Mouse (Mus musculus): ENCODE measurements around the gene 4921539E11Rik. TPM values are rescaled to one million over a fixed set of nuclear protein-coding genes. Genes with fewer than 3 reads are reported as not detected.

Gene 4921539E11Rik
- polyA plus RNA-seq, 1 experiment: not detected

DNA sequence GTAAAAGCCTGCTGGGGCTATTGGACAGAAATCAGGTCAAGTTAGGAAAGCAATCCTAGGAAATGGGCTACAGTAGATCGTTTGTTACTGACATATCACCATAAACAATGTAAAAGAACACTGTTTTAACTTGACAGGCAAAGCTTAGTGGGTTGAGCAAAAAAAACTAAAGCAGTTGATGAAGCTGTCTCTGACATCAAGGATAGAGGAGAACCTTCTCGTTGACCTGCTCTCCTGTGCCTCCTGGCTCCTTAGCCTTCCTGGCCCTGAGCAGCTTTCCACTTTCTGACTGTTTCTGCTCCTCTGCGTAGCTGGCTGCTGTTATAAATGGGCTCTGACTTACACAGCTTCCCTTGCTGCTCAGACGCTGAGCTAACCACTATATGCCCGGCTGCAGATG lies 27.3 kb downstream of the 4921539E11Rik start:
- H3K27ac ChIP-seq (ENCODE audit: control insufficient read depth, insufficient read depth, low read depth, low read length, poor library complexity): no peak overlapping the region
- H3K4me1 ChIP-seq (ENCODE audit: control insufficient read depth, insufficient read depth, low read length): no peaks in the 10 kb centered on the region
- no peak overlapping the region for H3K4me3 ChIP-seq (replicated peaks; ENCODE audit: control insufficient read depth, low read depth, low read length)
- TF ChIP-seq CTCF (IDR thresholded peaks at IDR 0.05; ENCODE audit: control insufficient read depth, insufficient read depth, low read length) (no peak), POLR2A (IDR thresholded peaks at IDR 0.05; ENCODE audit: borderline replicate concordance, control insufficient read depth, low read depth, low read length) (no peak)
- WGBS: 56% methylated on average over 5 of the region's 5 CpGs

DNA sequence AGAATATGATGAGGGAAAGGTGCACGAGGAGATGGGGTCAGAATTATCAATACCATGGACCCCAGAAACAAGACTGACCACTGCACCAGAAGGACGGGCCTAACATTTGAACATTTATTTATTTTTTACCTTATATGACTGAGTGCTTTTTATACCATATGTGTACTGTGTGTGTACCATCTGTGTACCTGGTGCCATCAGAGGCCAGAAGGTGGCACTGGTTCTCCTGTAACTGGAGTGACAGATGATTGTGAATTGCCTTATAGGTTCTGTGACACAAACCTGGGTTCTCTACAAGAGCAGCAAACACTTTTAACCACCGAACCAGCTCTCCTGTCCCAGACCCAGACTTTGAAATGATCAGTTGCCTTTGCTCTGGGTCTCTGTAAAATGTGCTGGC lies 31.8 kb downstream of the 4921539E11Rik start:
- H3K4me1 ChIP-seq (ENCODE audit: control insufficient read depth, insufficient read depth, low read length): no peaks in the 10 kb centered on the region
- H3K27ac ChIP-seq (ENCODE audit: control insufficient read depth, insufficient read depth, low read depth, low read length, poor library complexity): no peak overlapping the region
- H3K4me3 ChIP-seq (replicated peaks; ENCODE audit: control insufficient read depth, low read depth, low read length): no peak overlapping the region
- TF ChIP-seq POLR2A (IDR thresholded peaks at IDR 0.05; ENCODE audit: borderline replicate concordance, control insufficient read depth, low read depth, low read length) (no peak), CTCF (IDR thresholded peaks at IDR 0.05; ENCODE audit: control insufficient read depth, insufficient read depth, low read length) (no peak)
- WGBS: 71% methylated on average over 3 of the region's 3 CpGs

DNA sequence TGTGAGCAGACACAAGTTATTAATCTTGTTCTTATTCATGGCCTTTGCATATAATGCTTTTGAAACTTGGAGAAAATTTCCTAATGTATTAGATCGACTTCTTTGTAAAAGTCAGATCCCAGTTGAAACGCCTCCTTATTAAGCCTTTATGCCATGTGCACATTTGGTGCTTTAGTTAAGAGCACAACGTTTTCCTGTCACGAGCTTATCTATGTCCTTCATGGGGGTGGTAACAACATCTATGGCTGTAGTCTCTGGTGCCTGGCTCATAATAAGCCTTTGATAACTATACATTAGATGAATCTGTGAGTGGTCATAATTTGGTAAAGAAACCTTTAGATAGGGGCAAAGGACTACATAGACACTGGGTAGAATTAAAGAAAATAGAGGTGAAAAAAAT lies 36.8 kb downstream of the 4921539E11Rik start:
- TF ChIP-seq POLR2A (IDR thresholded peaks at IDR 0.05; ENCODE audit: borderline replicate concordance, control insufficient read depth, low read depth, low read length) (no peak), CTCF (IDR thresholded peaks at IDR 0.05; ENCODE audit: control insufficient read depth, insufficient read depth, low read length) (no peak)
- no peak overlapping the region for H3K4me3 ChIP-seq (replicated peaks; ENCODE audit: control insufficient read depth, low read depth, low read length)
- H3K4me1 ChIP-seq (ENCODE audit: control insufficient read depth, insufficient read depth, low read length): no peaks in the 10 kb centered on the region
- 60% methylated on average over 4 of the region's 4 CpGs for whole genome bisulfite sequencing
- H3K27ac ChIP-seq (ENCODE audit: control insufficient read depth, insufficient read depth, low read depth, low read length, poor library complexity): no peak overlapping the region

DNA sequence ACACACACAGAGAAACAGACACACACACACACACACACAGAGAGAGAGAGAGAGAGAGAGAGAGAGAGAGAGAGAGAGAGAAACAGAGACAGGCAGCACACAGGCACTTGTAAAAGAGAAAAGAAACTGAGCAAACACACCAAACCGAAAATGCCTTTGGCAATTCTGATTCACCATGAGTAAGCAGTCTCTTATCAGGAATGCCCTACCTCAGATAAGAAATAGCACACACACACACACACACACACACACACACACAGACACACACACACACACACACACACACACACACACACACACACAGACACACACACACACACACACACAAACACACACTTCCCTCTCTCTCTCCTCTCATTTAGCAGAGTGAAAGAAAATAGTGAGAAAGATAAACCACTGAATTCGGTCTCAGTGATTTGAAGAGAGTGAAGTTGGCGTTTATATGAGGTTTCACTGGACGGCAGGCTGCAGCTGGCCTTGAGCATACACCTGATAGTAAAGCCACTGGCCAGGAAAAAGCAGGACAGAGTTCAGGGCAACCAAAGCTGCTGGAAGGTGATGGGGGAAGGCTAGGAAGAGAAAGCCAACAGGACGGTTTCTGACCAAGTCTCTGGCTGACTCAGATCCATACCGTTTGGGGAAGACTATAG lies 41.1 kb downstream of the 4921539E11Rik start:
- no peaks in the 10 kb centered on the region for H3K4me1 ChIP-seq (ENCODE audit: control insufficient read depth, insufficient read depth, low read length)
- H3K27ac ChIP-seq (ENCODE audit: control insufficient read depth, insufficient read depth, low read depth, low read length, poor library complexity): no peak overlapping the region
- TF ChIP-seq CTCF (IDR thresholded peaks at IDR 0.05; ENCODE audit: control insufficient read depth, insufficient read depth, low read length): no peak
- H3K4me3 ChIP-seq (replicated peaks; ENCODE audit: control insufficient read depth, low read depth, low read length): no peak overlapping the region
- WGBS: 30% methylated on average over 6 of the region's 6 CpGs

DNA sequence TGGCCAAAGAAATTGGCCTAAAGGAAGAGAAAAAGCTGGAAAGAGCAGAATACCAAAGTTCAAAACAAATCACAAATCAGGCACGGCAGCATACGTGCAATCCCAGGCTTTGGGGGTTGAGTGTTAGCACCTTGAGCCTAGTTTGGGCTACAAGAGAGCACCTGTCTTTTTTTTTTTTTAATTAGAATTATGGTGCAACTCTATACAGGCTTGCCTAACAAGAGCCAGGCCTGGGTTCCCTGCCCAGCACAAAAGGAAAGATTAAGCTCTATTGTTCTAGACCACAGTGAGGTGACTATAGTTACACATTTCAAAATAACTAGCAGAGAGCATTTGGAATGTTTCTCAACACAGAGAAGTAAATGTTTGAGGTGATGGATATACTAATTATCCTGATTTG lies 42.9 kb downstream of the 4921539E11Rik start:
- TF ChIP-seq POLR2A (IDR thresholded peaks at IDR 0.05; ENCODE audit: borderline replicate concordance, control insufficient read depth, low read depth, low read length) (no peak), CTCF (IDR thresholded peaks at IDR 0.05; ENCODE audit: control insufficient read depth, insufficient read depth, low read length) (no peak)
- Histone ChIP-seq H3K4me1 (ENCODE audit: control insufficient read depth, insufficient read depth, low read length) (no peaks in the 10 kb centered on the region), H3K4me3 (replicated peaks; ENCODE audit: control insufficient read depth, low read depth, low read length) (no peak overlapping the region), H3K27ac (ENCODE audit: control insufficient read depth, insufficient read depth, low read depth, low read length, poor library complexity) (no peak overlapping the region)
- WGBS: 86% methylated on average over 2 of the region's 2 CpGs

DNA sequence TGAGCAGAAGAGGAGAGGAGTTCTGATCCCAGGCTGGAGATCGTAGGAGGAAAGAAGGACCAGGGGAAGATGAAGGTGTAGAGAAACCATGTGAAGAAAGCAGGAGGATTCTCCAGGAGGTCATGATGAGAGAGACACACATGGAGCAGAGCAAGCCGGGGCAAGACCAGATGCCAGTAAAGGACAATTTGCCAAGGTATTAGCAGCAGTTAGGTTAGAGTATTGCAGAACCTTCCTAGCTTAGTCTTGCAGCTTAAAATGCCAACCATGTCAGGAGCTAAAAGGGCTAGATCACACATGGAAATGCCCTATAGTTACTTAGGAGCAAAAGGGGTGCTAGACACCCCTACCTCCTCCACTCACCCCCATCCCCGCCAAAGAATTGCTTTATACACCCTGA lies 43.4 kb downstream of the 4921539E11Rik start:
- Histone ChIP-seq H3K4me1 (ENCODE audit: control insufficient read depth, insufficient read depth, low read length) (no peaks in the 10 kb centered on the region), H3K4me3 (replicated peaks; ENCODE audit: control insufficient read depth, low read depth, low read length) (no peak overlapping the region), H3K27ac (ENCODE audit: control insufficient read depth, insufficient read depth, low read depth, low read length, poor library complexity) (no peak overlapping the region)
- 83% methylated on average over 3 of the region's 3 CpGs for WGBS
- no peak for TF ChIP-seq POLR2A (IDR thresholded peaks at IDR 0.05; ENCODE audit: borderline replicate concordance, control insufficient read depth, low read depth, low read length)
- TF ChIP-seq CTCF (IDR thresholded peaks at IDR 0.05; ENCODE audit: control insufficient read depth, insufficient read depth, low read length): no peak

DNA sequence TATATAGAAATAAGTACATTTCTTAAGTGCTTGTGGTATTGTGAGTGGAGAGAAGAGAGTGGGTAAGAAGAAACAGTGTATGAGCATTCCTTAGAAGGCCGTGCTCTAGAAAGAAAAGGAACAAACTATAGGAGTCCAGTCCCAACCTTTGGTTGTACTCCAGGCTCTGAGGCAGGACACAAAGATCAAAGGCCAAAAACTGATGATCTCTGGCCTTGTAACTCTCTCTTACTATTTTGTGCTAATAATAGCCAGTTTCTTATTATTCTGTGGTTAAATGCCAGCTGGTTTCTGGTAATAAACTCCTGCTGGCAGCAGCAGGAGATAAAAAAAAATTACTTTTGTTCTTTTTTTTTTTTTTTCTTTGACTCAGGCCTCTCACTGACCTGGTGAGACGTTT lies 58.5 kb downstream of the 4921539E11Rik start:
- Histone ChIP-seq H3K4me1 (ENCODE audit: control insufficient read depth, insufficient read depth, low read length) (no peaks in the 10 kb centered on the region), H3K4me3 (replicated peaks; ENCODE audit: control insufficient read depth, low read depth, low read length) (no peak overlapping the region), H3K27ac (ENCODE audit: control insufficient read depth, insufficient read depth, low read depth, low read length, poor library complexity) (no peak overlapping the region)
- WGBS: 68% methylated on average over 2 of the region's 2 CpGs
- TF ChIP-seq POLR2A (IDR thresholded peaks at IDR 0.05; ENCODE audit: borderline replicate concordance, control insufficient read depth, low read depth, low read length) (no peak), CTCF (IDR thresholded peaks at IDR 0.05; ENCODE audit: control insufficient read depth, insufficient read depth, low read length) (no peak)

DNA sequence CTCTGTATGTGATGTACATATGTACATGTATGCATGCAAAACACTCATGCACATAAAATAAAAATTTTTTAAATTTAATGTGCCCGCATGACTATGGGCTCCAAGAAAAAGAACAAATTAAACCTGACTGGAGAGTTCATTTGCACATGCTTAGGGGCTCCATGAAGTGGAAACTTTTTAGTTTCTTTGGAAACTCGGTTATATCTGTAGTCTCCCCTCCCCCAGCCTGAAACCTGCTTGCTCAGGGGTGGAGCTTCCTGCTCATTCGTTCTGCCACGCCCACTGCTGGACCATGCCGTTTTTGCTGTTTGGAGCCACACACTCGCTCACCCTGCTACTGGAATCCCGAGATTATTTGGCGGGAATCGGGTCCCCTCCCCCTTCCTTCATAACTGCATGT lies 67.8 kb downstream of the 4921539E11Rik start:
- Histone ChIP-seq H3K4me1 (ENCODE audit: control insufficient read depth, insufficient read depth, low read length) (no peaks in the 10 kb centered on the region), H3K27ac (ENCODE audit: control insufficient read depth, insufficient read depth, low read depth, low read length, poor library complexity) (no peak overlapping the region), H3K4me3 (replicated peaks; ENCODE audit: control insufficient read depth, low read depth, low read length) (no peak overlapping the region)
- 38% methylated on average over 9 of the region's 9 CpGs for WGBS
- no peak for TF ChIP-seq POLR2A (IDR thresholded peaks at IDR 0.05; ENCODE audit: borderline replicate concordance, control insufficient read depth, low read depth, low read length)
- TF ChIP-seq CTCF (IDR thresholded peaks at IDR 0.05; ENCODE audit: control insufficient read depth, insufficient read depth, low read length): no peak

DNA sequence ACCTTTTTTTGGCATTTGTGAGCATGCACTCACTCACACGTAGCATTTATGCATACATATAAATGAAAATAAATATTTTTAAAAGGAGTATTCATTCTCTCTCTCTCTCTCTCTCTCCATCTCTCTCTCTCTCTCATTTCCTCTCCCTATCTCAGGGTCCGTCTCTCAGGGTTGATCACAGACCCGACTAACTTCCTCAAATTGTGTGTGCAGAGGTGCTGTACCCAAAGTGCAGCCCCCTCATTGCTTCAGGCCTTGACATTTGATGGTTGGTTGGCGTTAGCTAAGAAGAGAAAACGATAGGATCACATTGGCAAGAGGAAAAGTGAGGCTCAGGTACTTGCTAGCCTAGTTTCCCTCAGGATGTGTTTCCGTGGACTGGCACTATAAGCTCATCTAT lies 68.9 kb downstream of the 4921539E11Rik start:
- 19% methylated on average over 6 of the region's 6 CpGs for WGBS
- Histone ChIP-seq H3K4me3 (replicated peaks; ENCODE audit: control insufficient read depth, low read depth, low read length) (no peak overlapping the region), H3K4me1 (ENCODE audit: control insufficient read depth, insufficient read depth, low read length) (no peaks in the 10 kb centered on the region), H3K27ac (ENCODE audit: control insufficient read depth, insufficient read depth, low read depth, low read length, poor library complexity) (no peak overlapping the region)
- no peak for TF ChIP-seq POLR2A (IDR thresholded peaks at IDR 0.05; ENCODE audit: borderline replicate concordance, control insufficient read depth, low read depth, low read length)
- TF ChIP-seq CTCF (IDR thresholded peaks at IDR 0.05; ENCODE audit: control insufficient read depth, insufficient read depth, low read length): no peak
